Mouse (Mus musculus) liver, adult 2 months (tissue): ENCODE results near the gene Trem1. TPM values are rescaled to one million over a fixed set of nuclear protein-coding genes. Genes with fewer than 3 reads are reported as not detected.

ENCODE experiments used
- DNase-seq: peaks from one replicate; pipeline ENCODE4 v3.0.0-alpha.2; 2011; ENCODE audit warnings: low read depth, low spot score; ENCODE audit errors: extremely low read depth
- H3K27ac ChIP-seq: fragments of 200-500 bp; replicated peaks from 2 replicates; pipeline ENCODE4 v1.5.1; 2012; ENCODE audit warnings: low read depth, mild to moderate bottlenecking, control low read depth, inconsistent platforms, low read length; ENCODE audit not compliant: insufficient read depth
- H3K27me3 ChIP-seq: fragments of 200-500 bp; 2 replicates; pipeline ENCODE4 v1.6.1; 2012; ENCODE audit warnings: mild to moderate bottlenecking, moderate library complexity, low read length, inconsistent platforms; ENCODE audit not compliant: control insufficient read depth, insufficient read depth
- H3K36me3 ChIP-seq: fragments of 200-500 bp; 2 replicates; pipeline ENCODE4 v1.6.1; 2012; ENCODE audit warnings: low read length, inconsistent platforms; ENCODE audit not compliant: control insufficient read depth, insufficient read depth
- H3K4me1 ChIP-seq: fragments of 200-500 bp; 2 replicates; pipeline ENCODE4 v1.6.1; 2011; ENCODE audit warnings: low read length; ENCODE audit not compliant: control insufficient read depth, insufficient read depth
- H3K4me3 ChIP-seq: fragments of 200-500 bp; 2 replicates; pipeline ENCODE4 v1.5.1; 2011; ENCODE audit warnings: low read depth, mild to moderate bottlenecking, control low read depth, low read length, moderate library complexity; ENCODE audit not compliant: insufficient read depth
- H3K79me2 ChIP-seq: fragments of 200-500 bp; 2 replicates; pipeline ENCODE4 v1.6.1; 2012; ENCODE audit warnings: inconsistent platforms, mild to moderate bottlenecking, low read length, moderate library complexity; ENCODE audit not compliant: control insufficient read depth, insufficient read depth
- H3K9ac ChIP-seq: fragments of 200-500 bp; 2 replicates; pipeline ENCODE4 v1.6.1; 2012; ENCODE audit warnings: low read depth, mild to moderate bottlenecking, control low read depth, inconsistent platforms, low read length
- CTCF ChIP-seq: fragments of 200-500 bp; IDR thresholded peaks from 2 replicates; pipeline ENCODE4 v1.5.1; 2011; ENCODE audit warnings: low read depth, low read length, control low read depth
- POLR2A ChIP-seq: fragments of 200-500 bp; IDR thresholded peaks from 2 replicates; pipeline ENCODE4 v1.6.1; 2011; ENCODE audit warnings: low read length, control low read depth; ENCODE audit not compliant: insufficient read depth; ENCODE audit errors: extremely low read depth
- WGBS: fragments of 180-500 bp; shearing (Covaris S2); methylation state at CpG from one replicate; pipeline ENCODE4 v1.1.7; 2018; 5-methylcytosine and 5-hydroxymethylcytosine counted together
- polyA plus RNA-seq: library from polyadenylated mRNA; depleted of rRNA; stranded (reverse); fragments of >200 nt; gene quantifications from 2 replicates; pipeline ENCODE4 v1.2.3, GENCODE M21; 2012
- total RNA-seq: library from RNA; depleted of rRNA; stranded (reverse); fragments of >200 nt; gene quantifications from 2 replicates; pipeline ENCODE4 v1.2.3, GENCODE M21; 2014

The Trem1 gene
- total and polyA plus RNA-seq, 2 experiments: not detected

GRCm38 (mm10) chr17:48263741-48264362 is 31.3 kb downstream of the Trem1 start, which contains the start of gene Treml4:
Gene Treml4, plus strand, starts transcription at chr17:48264295.
- H3K36me3 ChIP-seq: no peaks in the 10 kb centered on the region
- 73% methylated on average over 3 of the region's 3 CpGs for WGBS
- no peaks in the 10 kb centered on the region for H3K4me1 ChIP-seq
- H3K79me2 ChIP-seq: no peaks in the 10 kb centered on the region
- TF ChIP-seq POLR2A: no peak
- no peak for TF ChIP-seq CTCF
- DNase-seq: peak; percentile 27
- H3K4me3 ChIP-seq: peak within 1 kb of the TSS; percentile 38
- no peaks in the 10 kb centered on the region for H3K27me3 ChIP-seq
- H3K27ac ChIP-seq: peak within 1 kb of the TSS; percentile 42; the same call in 1 of the 2 replicates
- H3K9ac ChIP-seq: no peak within 1 kb of the TSS

- whole genome bisulfite sequencing: 86% methylated on average over 7 of the region's 7 CpGs
- TF ChIP-seq CTCF: no peak
- no peak for TF ChIP-seq POLR2A
- H3K27me3 ChIP-seq: no peaks in the 10 kb centered on the region
- H3K4me1 ChIP-seq: no peaks in the 10 kb centered on the region
- no peak overlapping the region; the same call in 1 of the 2 replicates for H3K27ac ChIP-seq
- H3K9ac ChIP-seq: no peak overlapping the region
- no peaks in the 10 kb centered on the region for H3K36me3 ChIP-seq
- no peaks in the 10 kb centered on the region for H3K79me2 ChIP-seq
- DNase-seq: no peak
- peak overlapping the region; percentile 38 for H3K4me3 ChIP-seq
Measured at GRCm38 (mm10) chr17:48264662-48265061, 32.1 kb downstream of the Trem1 start.

GRCm38 (mm10) chr17:48266138-48266537 is 33.6 kb downstream of the Trem1 start:
- no peak overlapping the region for H3K27ac ChIP-seq
- TF ChIP-seq POLR2A: no peak
- TF ChIP-seq CTCF: no peak
- no peaks in the 10 kb centered on the region for H3K79me2 ChIP-seq
- no peak overlapping the region for H3K9ac ChIP-seq
- no peaks in the 10 kb centered on the region for H3K27me3 ChIP-seq
- H3K36me3 ChIP-seq: no peaks in the 10 kb centered on the region
- 63% methylated on average over 2 of the region's 2 CpGs for WGBS
- DNase-seq: no peak
- no peak overlapping the region for H3K4me3 ChIP-seq
- H3K4me1 ChIP-seq: no peaks in the 10 kb centered on the region

GRCm38 (mm10) chr17:48266610-48267304 is 34.2 kb downstream of the Trem1 start:
- Histone ChIP-seq H3K4me1 (no peaks in the 10 kb centered on the region), H3K79me2 (no peaks in the 10 kb centered on the region), H3K4me3 (no peak overlapping the region), H3K27me3 (no peaks in the 10 kb centered on the region), H3K36me3 (no peaks in the 10 kb centered on the region), H3K27ac (no peak overlapping the region), H3K9ac (no peak overlapping the region)
- no peak for DNase-seq
- TF ChIP-seq POLR2A: no peak
- TF ChIP-seq CTCF: no peak
- 53% methylated on average over 2 of the region's 2 CpGs for WGBS

- Histone ChIP-seq H3K27ac (no peak overlapping the region), H3K27me3 (no peaks in the 10 kb centered on the region), H3K9ac (no peak overlapping the region), H3K36me3 (no peaks in the 10 kb centered on the region), H3K79me2 (no peaks in the 10 kb centered on the region), H3K4me1 (no peaks in the 10 kb centered on the region), H3K4me3 (no peak overlapping the region)
- TF ChIP-seq CTCF: no peak
- TF ChIP-seq POLR2A: no peak
- no peak for DNase-seq
- 78% methylated on average over 1 of the region's 1 CpGs for WGBS
Measured at GRCm38 (mm10) chr17:48267591-48267990, 35.0 kb downstream of the Trem1 start.

- Histone ChIP-seq H3K9ac (no peak overlapping the region), H3K4me1 (no peaks in the 10 kb centered on the region), H3K36me3 (no peaks in the 10 kb centered on the region), H3K4me3 (no peak overlapping the region), H3K79me2 (no peaks in the 10 kb centered on the region), H3K27ac (no peak overlapping the region), H3K27me3 (no peaks in the 10 kb centered on the region)
- DNase-seq: no peak
- TF ChIP-seq CTCF (no peak), POLR2A (no peak)
Measured at GRCm38 (mm10) chr17:48268276-48268675, 35.7 kb downstream of the Trem1 start.
